Mouse (Mus musculus): ENCODE measurements at regions not wholly inside any gene's neighbourhood (a gene's known extent, or its start where the extent isn't known, plus 50 kb on each side); places are given as distances from the start of the nearest gene placed in this dataset.

GRCm38 (mm10) chr19:15836201-15836955 is 110.8 kb downstream of the Psat1 start:
- Histone ChIP-seq H3K4me1 (replicated peaks; ENCODE audit: insufficient read depth, low read length) (peaks cover 12% of the 10 kb centered on the region), H3K4me3 (replicated peaks; ENCODE audit: low read depth, low read length) (no peak overlapping the region), H3K4me2 (ENCODE audit: low read length) (peak overlapping the region; percentile 14; the same call in 1 of the 2 replicates), H3K36me3 (ENCODE audit: insufficient read depth, low read length) (no peaks in the 10 kb centered on the region), H3K9me3 (replicated peaks; ENCODE audit: low read length) (no peaks in the 10 kb centered on the region), H3K27me3 (ENCODE audit: insufficient read depth, low read length) (no peaks in the 10 kb centered on the region), H3K27ac (no peak overlapping the region), H3K9ac (ENCODE audit: low read depth, low read length) (no peak overlapping the region)
- ATAC-seq (replicated peaks; ENCODE audit: low FRiP score, low read depth) (no peak), DNase-seq (ENCODE audit: low spot score) (peak; percentile 24)
- no peak for TF ChIP-seq CTCF (IDR thresholded peaks at IDR 0.05; ENCODE audit: low read depth)
- 10% methylated on average over 7 of the region's 7 CpGs for WGBS

GRCm38 (mm10) chr19:15830385-15830784 is 116.8 kb downstream of the Psat1 start:
- Histone ChIP-seq H3K9ac (ENCODE audit: low read depth, low read length) (no peak overlapping the region), H3K27ac (no peak overlapping the region), H3K27me3 (ENCODE audit: insufficient read depth, low read length) (no peaks in the 10 kb centered on the region), H3K36me3 (ENCODE audit: insufficient read depth, low read length) (no peaks in the 10 kb centered on the region), H3K9me3 (replicated peaks; ENCODE audit: low read length) (no peaks in the 10 kb centered on the region), H3K4me1 (replicated peaks; ENCODE audit: insufficient read depth, low read length) (no peaks in the 10 kb centered on the region; the same call in 1 of the 2 replicates), H3K4me2 (ENCODE audit: low read length) (no peak overlapping the region), H3K4me3 (replicated peaks; ENCODE audit: low read depth, low read length) (no peak overlapping the region)
- ATAC-seq (replicated peaks; ENCODE audit: low FRiP score, low read depth) (no peak), DNase-seq (ENCODE audit: low spot score) (peak; percentile 39)
- TF ChIP-seq CTCF (IDR thresholded peaks at IDR 0.05; ENCODE audit: low read depth) = no peak

GRCm38 (mm10) chr19:15829158-15829557 is 118.0 kb downstream of the Psat1 start:
- no peak for TF ChIP-seq CTCF (IDR thresholded peaks at IDR 0.05; ENCODE audit: low read depth)
- ATAC-seq (replicated peaks; ENCODE audit: low FRiP score, low read depth) = peak; percentile 57; the same call in 1 of the 2 replicates
- Histone ChIP-seq H3K4me1 (replicated peaks; ENCODE audit: insufficient read depth, low read length) (no peaks in the 10 kb centered on the region; the same call in 1 of the 2 replicates), H3K36me3 (ENCODE audit: insufficient read depth, low read length) (no peaks in the 10 kb centered on the region), H3K9ac (ENCODE audit: low read depth, low read length) (no peak overlapping the region), H3K27ac (no peak overlapping the region), H3K27me3 (ENCODE audit: insufficient read depth, low read length) (no peaks in the 10 kb centered on the region), H3K9me3 (replicated peaks; ENCODE audit: low read length) (no peaks in the 10 kb centered on the region), H3K4me2 (ENCODE audit: low read length) (no peak overlapping the region), H3K4me3 (replicated peaks; ENCODE audit: low read depth, low read length) (no peak overlapping the region)
- 11% methylated on average over 5 of the region's 5 CpGs for WGBS
- DNase-seq (ENCODE audit: low spot score) = peak; percentile 89

GRCm38 (mm10) chr19:15827990-15828705 is 119.0 kb downstream of the Psat1 start:
- Histone ChIP-seq H3K4me3 (replicated peaks; ENCODE audit: low read depth, low read length) (no peak overlapping the region), H3K9ac (ENCODE audit: low read depth, low read length) (no peak overlapping the region), H3K36me3 (ENCODE audit: insufficient read depth, low read length) (no peaks in the 10 kb centered on the region), H3K4me2 (ENCODE audit: low read length) (no peak overlapping the region), H3K9me3 (replicated peaks; ENCODE audit: low read length) (no peaks in the 10 kb centered on the region), H3K4me1 (replicated peaks; ENCODE audit: insufficient read depth, low read length) (no peaks in the 10 kb centered on the region; the same call in 1 of the 2 replicates), H3K27ac (no peak overlapping the region), H3K27me3 (ENCODE audit: insufficient read depth, low read length) (no peaks in the 10 kb centered on the region)
- DNase-seq (ENCODE audit: low spot score) (no peak), ATAC-seq (replicated peaks; ENCODE audit: low FRiP score, low read depth) (no peak)
- WGBS = 51% methylated on average over 10 of the region's 10 CpGs
- TF ChIP-seq CTCF (IDR thresholded peaks at IDR 0.05; ENCODE audit: low read depth) = no peak

- TF ChIP-seq CTCF (IDR thresholded peaks at IDR 0.05; ENCODE audit: low read depth) = no peak
- Histone ChIP-seq H3K27ac (no peak overlapping the region), H3K27me3 (ENCODE audit: insufficient read depth, low read length) (no peaks in the 10 kb centered on the region), H3K9me3 (replicated peaks; ENCODE audit: low read length) (no peaks in the 10 kb centered on the region), H3K4me2 (ENCODE audit: low read length) (no peak overlapping the region), H3K9ac (ENCODE audit: low read depth, low read length) (no peak overlapping the region), H3K36me3 (ENCODE audit: insufficient read depth, low read length) (no peaks in the 10 kb centered on the region), H3K4me1 (replicated peaks; ENCODE audit: insufficient read depth, low read length) (no peaks in the 10 kb centered on the region; the same call in 1 of the 2 replicates), H3K4me3 (replicated peaks; ENCODE audit: low read depth, low read length) (no peak overlapping the region)
- 50% methylated on average over 9 of the region's 9 CpGs for WGBS
- no peak for ATAC-seq (replicated peaks; ENCODE audit: low FRiP score, low read depth)
- no peak for DNase-seq (ENCODE audit: low spot score)
Measured at GRCm38 (mm10) chr19:15827120-15827989, 119.8 kb downstream of the Psat1 start.

Measured in kidney, postnatal 0 days (tissue).